Mouse (Mus musculus) CH12F3 (cell line): ENCODE data around the gene Ralbp1.

Experiments used
- in situ Hi-C: fragments of 300-500 bp; cut with MboI; formaldehyde crosslinking; loops from 2 replicates; pipeline ENCODE4 v1.14.3; 2020; ENCODE audit warnings: low sequenced_read_pairs

The Ralbp1 gene

DNA sequence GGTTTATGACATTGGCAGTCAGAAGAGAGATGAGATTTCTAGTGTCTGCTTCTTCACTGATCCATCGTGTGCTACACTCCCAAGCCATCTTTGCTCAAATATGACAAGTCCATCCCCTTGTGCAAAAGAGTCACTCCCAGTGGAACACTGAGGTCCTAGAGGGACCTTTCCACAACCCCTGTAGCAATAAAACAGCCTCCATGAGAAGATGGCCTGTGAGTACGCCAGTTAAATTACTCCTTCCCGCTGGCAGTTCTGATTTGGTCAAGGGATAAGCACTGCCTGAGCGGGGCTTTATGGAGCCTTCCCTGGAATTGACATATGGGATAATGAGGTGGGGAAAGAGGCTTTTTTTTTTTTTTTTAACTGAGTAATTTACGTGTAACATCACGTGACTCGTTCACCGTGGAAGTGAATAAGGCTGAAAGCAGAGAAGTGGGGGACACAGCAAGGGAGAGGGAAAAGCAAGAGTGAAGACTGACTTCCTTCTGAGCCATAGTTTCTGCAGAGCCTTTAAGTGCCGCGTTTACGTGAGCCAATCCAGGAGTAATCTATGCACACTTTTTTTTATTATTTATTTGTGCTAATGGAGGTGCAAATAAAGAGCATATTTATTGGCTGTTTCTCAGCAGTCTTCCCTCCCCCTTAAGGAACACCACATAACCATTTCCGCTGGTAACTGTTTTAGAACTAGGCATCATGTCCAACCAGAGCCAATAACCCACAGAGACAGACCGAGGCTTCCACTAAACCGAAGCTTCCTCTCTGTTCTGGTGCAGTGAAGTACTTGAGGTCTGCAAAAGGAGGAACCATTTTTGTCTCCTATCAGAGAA, at the start of gene Ralbp1:
Gene Ralbp1 (minus strand): TSS at position 102 of the 833 bp plus-strand sequence.
- in situ Hi-C loops: no loop called here

- in situ Hi-C loops: no loop called here
These were observed 48.1 kb upstream of the Ralbp1 start for GRCm38 (mm10) chr17:65933741-65934140.

DNA sequence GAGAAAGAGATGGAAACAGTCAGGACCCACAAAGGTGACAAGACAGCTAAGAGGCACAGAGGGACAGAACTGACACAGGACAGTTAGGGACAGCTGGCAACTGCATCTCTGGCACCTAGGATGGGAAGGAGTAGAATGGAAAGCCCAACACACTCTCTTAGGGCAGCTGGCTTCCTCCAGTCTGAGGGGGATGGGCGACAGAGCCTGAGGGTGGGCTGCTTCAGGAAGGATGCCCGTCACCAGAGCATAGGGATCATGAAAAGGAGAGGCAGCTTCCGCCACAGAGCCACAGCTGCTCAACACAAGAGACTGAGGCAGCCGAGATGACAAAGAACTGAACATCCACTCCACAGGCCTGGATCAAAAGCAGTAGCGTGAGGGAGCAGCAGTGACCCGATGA, 45.9 kb upstream of the Ralbp1 start:
- in situ Hi-C loops: no loop called here

DNA sequence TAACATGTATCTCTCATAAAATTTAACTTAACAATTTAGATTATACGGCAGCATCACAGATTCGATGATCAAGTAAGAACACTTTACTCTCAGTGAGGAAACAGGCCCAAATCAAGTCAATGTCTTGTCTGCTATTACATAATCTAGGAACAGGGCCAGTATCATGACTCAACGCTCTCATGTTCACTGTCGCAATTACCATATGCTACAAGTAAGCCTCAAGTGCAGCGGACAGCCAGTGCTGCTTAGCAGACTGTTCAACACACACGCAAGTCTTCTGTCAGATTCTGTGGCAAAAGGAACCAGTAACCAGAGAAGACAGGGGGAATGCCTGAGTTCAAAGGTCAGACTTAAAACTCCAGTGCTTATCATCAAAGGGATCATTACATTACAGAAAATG, 45.4 kb upstream of the Ralbp1 start:
- in situ Hi-C loops: no loop called here

GRCm38 (mm10) chr17:65930158-65930826, 44.7 kb upstream of the Ralbp1 start:
- in situ Hi-C loops: no loop called here

DNA sequence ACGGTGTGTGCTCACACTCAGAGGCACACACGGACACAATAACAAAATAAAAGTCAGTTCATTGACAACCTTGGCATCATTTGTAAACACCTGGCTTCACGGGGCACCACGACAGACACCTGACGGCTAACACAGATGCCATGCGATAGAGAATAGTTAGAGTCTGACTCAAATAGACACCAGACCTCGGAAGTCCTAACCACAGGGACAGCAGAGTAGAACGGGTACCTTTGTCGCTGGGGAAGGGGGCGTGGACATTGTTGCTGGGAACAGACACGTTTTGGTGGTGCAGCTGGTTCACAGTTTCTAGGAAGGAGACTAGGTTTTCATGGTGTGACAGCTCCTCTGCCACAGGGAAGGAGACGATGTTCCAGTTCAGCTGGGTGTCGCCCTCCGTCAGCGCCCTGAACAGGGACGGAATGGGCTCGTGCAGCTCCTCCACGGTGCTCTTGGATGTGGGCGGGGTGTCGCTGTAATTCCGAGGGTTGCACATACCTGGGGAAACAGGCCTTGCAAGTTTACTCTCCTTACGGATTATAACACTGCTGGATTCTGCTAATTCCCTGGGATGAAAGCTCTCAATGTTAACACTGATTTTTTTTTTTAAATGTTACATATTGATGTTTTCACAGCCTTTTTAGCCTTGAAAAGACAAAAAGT, 43.9 kb upstream of the Ralbp1 start:
- in situ Hi-C loops: no loop called here

DNA sequence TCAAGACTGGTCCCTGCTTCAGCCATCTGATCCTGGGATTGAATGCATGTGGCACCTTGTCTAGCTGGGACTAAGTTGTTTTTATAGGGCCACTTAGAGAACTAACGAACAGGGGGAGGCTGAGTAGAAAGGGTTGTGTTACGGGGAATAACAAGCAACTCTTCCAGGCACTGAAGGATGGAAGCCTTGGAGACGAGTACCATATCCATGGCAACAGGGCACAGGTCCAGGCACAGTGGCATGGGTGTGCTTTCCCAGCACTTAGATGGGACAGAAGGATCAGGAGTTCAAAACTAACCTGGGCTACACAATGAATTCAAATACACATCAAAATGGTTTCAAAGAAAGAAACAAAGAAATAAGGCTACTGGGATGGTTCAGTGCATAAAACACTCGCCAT, 41.5 kb upstream of the Ralbp1 start:
- in situ Hi-C loops: no loop called here

GRCm38 (mm10) chr17:65924218-65924617, 38.6 kb upstream of the Ralbp1 start:
- in situ Hi-C loops: no loop called here

DNA sequence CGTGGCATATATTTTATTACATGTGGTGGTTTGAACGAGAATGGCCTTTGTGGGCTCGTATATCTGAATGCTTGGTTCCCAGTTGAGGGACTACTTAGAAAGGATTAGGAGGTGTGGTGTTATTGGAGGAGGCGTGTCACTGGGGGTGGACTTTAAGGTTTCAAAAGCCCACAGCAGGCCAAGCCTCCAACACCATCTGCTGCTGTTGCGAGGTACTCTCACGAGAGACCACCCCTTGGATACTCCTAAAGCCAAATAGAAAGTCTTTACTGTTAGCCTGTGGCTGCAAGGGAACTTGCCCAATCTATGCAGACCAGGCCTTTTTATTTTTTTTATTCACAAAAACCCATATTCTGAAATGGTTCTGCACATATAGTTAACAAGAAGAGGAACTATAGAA, 36.4 kb upstream of the Ralbp1 start:
- in situ Hi-C loops: no loop called here

DNA sequence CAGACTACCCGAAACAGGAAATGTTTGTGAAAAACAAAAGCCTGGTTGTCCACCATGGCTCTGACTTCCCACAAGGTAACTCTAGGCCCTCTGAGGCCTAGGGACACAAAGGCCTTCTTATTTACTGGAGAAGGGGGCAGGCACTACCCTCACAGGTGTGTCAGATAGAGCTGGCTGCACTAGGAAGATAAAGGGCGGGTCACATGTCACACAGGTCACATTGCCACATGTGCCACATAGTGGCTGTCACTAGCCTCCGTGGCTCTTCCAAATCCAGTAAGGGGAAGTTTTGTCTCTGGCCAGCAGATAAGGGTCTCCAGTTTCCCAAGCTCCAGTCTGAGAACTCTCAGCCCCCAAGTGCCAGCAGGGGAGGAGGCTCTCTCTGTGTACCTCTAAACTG, 33.6 kb upstream of the Ralbp1 start:
- in situ Hi-C loops: no loop called here

DNA sequence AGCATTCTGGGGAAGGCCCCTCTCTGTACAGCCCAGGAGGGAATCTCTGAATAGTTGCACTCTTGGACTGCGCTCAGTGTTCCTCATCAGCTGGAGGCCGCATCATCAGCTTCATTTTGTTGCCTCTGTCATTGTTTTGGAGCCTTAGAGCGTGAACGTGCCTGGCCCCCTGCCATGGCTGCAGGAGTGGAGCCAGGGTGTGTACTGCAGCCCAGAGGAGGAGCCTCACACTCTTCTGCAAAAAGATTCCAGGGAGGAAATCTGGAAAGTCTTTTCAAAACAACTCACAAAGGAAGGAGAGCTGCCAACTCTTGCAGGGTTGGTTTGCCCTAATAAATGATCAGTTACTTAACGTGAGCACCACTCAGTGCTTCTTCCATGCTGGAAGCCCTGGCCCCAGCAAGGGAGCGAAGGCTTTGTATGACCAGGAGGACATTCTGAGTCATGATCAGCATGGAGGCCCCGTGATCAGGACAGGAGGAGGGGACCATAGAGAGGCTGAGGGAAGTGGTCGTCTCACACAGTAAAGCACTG, 30.6 kb upstream of the Ralbp1 start:
- in situ Hi-C loops: no loop called here

DNA sequence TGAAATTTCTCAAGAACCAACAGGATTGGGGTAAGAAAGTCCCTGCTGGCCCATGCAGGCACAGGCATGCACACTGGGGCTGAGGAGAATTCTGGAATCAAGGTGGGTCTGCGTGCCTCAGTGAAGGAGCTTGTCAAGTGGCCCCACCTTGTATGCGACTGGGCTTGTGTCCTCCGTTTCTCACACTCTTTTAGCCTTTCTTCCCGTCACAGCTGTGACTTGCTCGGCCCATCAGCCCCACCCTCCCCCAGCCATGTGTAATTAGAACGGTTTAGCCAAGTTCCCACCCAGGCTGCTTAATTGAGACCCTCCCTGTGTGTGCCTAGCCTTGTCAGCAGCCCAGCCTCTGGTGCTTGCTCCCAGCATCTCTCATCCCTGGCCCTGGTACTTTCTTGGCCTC, 28.5 kb upstream of the Ralbp1 start:
- in situ Hi-C loops: no loop called here

DNA sequence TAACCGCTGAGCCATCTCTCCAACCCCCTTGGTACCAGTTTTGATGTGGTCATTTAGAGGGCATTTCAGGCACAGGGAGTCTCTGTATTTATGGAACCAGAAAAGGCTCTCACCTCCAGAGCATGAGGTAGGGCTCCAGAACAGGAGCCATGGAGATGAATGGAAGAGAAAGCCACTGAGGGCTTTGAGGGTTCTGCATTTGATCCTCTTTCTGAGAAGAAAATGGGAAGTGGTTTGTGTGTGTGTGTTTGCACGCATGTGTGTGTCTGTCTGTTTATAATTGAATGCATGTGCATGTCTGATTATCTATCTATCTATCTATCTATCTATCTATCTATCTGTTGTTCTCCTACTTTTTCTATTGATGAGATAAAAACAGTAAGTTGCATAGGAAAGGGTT, 26.6 kb upstream of the Ralbp1 start:
- in situ Hi-C loops: no loop called here

- in situ Hi-C loops: no loop called here
These were observed 25.9 kb upstream of the Ralbp1 start for GRCm38 (mm10) chr17:65911285-65912069.

- in situ Hi-C loops: no loop called here
These were observed 22.7 kb upstream of the Ralbp1 start for GRCm38 (mm10) chr17:65908270-65908669.

DNA sequence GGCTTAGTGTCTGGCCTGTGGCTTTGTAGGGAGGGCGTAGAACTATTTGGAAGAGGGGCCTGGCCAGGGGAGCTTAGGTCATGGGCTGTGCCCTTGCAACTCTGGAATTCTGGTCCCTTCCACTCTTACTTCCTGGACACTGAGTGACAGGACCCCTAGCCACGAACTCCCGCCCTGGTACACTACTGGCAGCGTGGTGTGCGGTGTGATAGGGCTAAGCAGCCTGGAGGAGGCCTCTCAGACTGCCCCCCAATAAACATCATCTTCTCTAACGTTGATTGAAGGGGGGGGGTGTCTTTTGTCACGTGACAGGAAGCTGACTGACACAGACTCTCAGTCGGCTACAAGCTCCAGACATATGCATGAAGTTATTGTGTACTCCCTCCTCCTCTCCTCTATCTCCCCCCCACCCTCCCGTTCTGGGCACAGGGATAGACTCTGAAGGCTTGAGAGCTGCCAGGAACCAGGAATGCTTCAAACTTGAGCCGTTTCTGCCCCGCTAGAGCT, 21.4 kb upstream of the Ralbp1 start:
- in situ Hi-C loops: no loop called here

GRCm38 (mm10) chr17:65906313-65906894, 20.8 kb upstream of the Ralbp1 start:
- in situ Hi-C loops: no loop called here

DNA sequence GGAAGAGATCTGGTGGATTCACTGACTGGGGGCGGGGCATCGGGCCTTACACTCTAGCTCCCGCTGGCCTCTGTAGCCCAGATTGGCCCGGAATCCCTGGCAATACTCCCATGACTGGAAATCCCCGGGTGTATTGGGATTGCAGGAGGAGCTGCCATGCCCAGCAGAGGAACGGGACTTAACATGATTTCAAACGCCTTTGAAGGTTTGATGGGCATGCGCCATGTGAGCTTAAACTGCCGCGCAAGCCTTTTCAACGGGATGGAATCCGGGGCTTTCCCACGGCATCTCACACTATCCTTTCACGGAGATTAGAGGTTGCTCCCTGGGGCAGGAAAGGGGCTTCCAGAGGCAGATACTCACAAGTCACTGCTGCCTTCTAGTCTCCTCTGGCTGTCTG, 19.6 kb upstream of the Ralbp1 start:
- in situ Hi-C loops: no loop called here

GRCm38 (mm10) chr17:65903826-65904225, 18.2 kb upstream of the Ralbp1 start:
- in situ Hi-C loops: no loop called here

DNA sequence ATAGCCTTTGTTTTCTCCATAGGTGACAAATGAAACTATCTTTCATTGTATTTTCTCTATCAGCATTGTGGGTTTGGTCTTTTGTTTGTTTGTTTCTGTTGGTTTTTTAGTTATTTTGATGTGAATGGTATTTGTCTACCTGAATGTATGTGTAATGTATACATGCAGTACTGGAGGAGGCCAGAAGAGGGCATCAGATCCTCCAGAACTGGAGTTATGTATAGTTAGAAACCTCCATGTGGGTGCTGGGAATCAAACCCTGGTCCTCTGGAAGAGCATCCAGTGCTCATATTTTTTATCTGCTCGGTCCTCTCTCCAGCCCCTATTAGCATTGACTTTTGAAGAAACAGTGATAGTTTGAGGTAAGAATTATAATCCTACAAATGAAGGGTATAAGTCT, 17.4 kb upstream of the Ralbp1 start:
- in situ Hi-C loops: no loop called here
